In genomic region chr1:75772131-75772530, GRCm38 (mm10) we compare ENCODE assay signal across 18 mouse cellular contexts.
"Had no signal": no experiment of that assay in that cellular context is flagged by ENCODE, and none has a peak within 500 bp of the region (broad histone marks: within the 10 kb centered on the region; RNA-seq: fewer than 3 reads in every experiment).

No protein-coding gene starts in this region.

- H3K36me3 ChIP-seq: liver, embryonic 13.5 days; midbrain, embryonic 12.5 days; neural tube, embryonic 13.5 days had no signal

- H3K4me2 ChIP-seq: liver, embryonic 13.5 days; midbrain, embryonic 12.5 days; neural tube, embryonic 13.5 days had no signal

- H3K9me3 ChIP-seq: liver, embryonic 13.5 days; midbrain, embryonic 12.5 days; neural tube, embryonic 13.5 days had no signal

- DNase-seq: kidney, adult 2 months; kidney, postnatal 14 days; kidney, postnatal 4 days; liver, embryonic 13.5 days; lung, adult 2 months; lung, postnatal 14 days; lung, postnatal 4 days; right cerebral cortex, postnatal 14 days; right cerebral cortex, postnatal 4 days; thymus, adult 2 months; thymus, postnatal 14 days; thymus, postnatal 4 days had no signal

- H3K9ac ChIP-seq: liver, embryonic 13.5 days; midbrain, embryonic 12.5 days; neural tube, embryonic 13.5 days had no signal

- ATAC-seq: intestine, postnatal 0 days; midbrain, embryonic 16.5 days had no signal

- H3K27me3 ChIP-seq: liver, embryonic 13.5 days; neural tube, embryonic 13.5 days had no signal

- H3K27ac ChIP-seq: liver, embryonic 13.5 days; midbrain, embryonic 12.5 days; neural tube, embryonic 13.5 days; stomach, postnatal 0 days had no signal

- H3K4me1 ChIP-seq: liver, embryonic 13.5 days; neural tube, embryonic 13.5 days had no signal

- H3K4me3 ChIP-seq: liver, embryonic 13.5 days; midbrain, embryonic 12.5 days; myocyte; neural tube, embryonic 13.5 days had no signal
